Mouse (Mus musculus) neural tube, embryonic 15.5 days (tissue): Measurements from ENCODE around the gene Crygf. TPM values are rescaled to one million over a fixed set of nuclear protein-coding genes. Genes with fewer than 3 reads are reported as not detected.
"Not testable (repeated sequence)": the region's sequence is repeated elsewhere in the genome, so short reads cannot be mapped to it uniquely, and the experiment has no call there.

ENCODE experiments used
- ATAC-seq: fragments of 200-750 bp; cut with Nextera tagmentation; 2 replicates; pipeline ENCODE4 v1.8.0; 2017; ENCODE audit warnings: mild to moderate bottlenecking, moderate TSS enrichment, moderate library complexity; ENCODE audit not compliant: low FRiP score
- H3K27ac ChIP-seq: fragments of 300-500 bp; sonication (generic); replicated peaks from 2 replicates; pipeline ENCODE4 v1.5.1; 2015; ENCODE audit warnings: mild to moderate bottlenecking, inconsistent platforms
- H3K27me3 ChIP-seq: fragments of 300-500 bp; sonication (generic); replicated peaks from 2 replicates; pipeline ENCODE4 v1.6.1; 2015; ENCODE audit warnings: inconsistent platforms
- H3K36me3 ChIP-seq: fragments of 300-500 bp; sonication (generic); 2 replicates; pipeline ENCODE4 v1.6.1; 2015; ENCODE audit warnings: inconsistent platforms
- H3K4me1 ChIP-seq: fragments of 300-500 bp; sonication (generic); 2 replicates; pipeline ENCODE4 v1.6.1; 2015; ENCODE audit warnings: inconsistent platforms
- H3K4me2 ChIP-seq: fragments of 300-500 bp; sonication (generic); 2 replicates; pipeline ENCODE4 v1.6.1; 2015; ENCODE audit warnings: inconsistent platforms, mild to moderate bottlenecking, moderate library complexity
- H3K4me3 ChIP-seq: fragments of 300-500 bp; sonication (generic); replicated peaks from 2 replicates; pipeline ENCODE4 v1.5.1; 2015; ENCODE audit warnings: mild to moderate bottlenecking, inconsistent platforms
- H3K9ac ChIP-seq: fragments of 300-500 bp; sonication (generic); replicated peaks from 2 replicates; pipeline ENCODE4 v1.6.1; 2015; ENCODE audit warnings: mild to moderate bottlenecking, inconsistent platforms
- H3K9me3 ChIP-seq: fragments of 300-500 bp; sonication (generic); replicated peaks from 2 replicates; pipeline ENCODE4 v1.6.1; 2016; ENCODE audit warnings: inconsistent platforms
- WGBS: fragments of 180-500 bp; shearing (Covaris S2); methylation state at CpG from one replicate; pipeline ENCODE4 v1.1.7; 2015; ENCODE audit warnings: mixed read lengths; 5-methylcytosine and 5-hydroxymethylcytosine counted together
- polyA plus RNA-seq: library from polyadenylated mRNA; unstranded; fragments of >200 nt; fragmentation: Nextera tagmentation; extraction: Ambion mirVana; gene quantifications from 2 replicates; pipeline ENCODE4 v1.2.1, GENCODE M21; 2015

The Crygf gene
- not detected in 2 replicates for polyA plus RNA-seq

GRCm38 (mm10) chr1:65926294-65926693 lies at the start of gene Crygf:
Gene Crygf (plus strand): TSS chr1:65926520.
- H3K4me1 ChIP-seq, result no peaks in the 10 kb centered on the region
- no peaks in the 10 kb centered on the region for H3K9me3 ChIP-seq
- no peaks in the 10 kb centered on the region for H3K36me3 ChIP-seq
- H3K4me2 ChIP-seq, result no peak within 1 kb of the TSS
- no peak within 1 kb of the TSS for H3K4me3 ChIP-seq
- no peak within 1 kb of the TSS for H3K9ac ChIP-seq
- no peak within 1 kb of the TSS for H3K27ac ChIP-seq
- ATAC-seq, result no peak
- H3K27me3 ChIP-seq, result no peaks in the 10 kb centered on the region
- 63% methylated on average over 4 of the region's 4 CpGs for WGBS

- H3K36me3 ChIP-seq, result no peaks in the 10 kb centered on the region
- H3K9me3 ChIP-seq, result no peaks in the 10 kb centered on the region
- WGBS, result 42% methylated on average over 6 of the region's 6 CpGs
- H3K4me2 ChIP-seq, result no peak overlapping the region
- H3K4me3 ChIP-seq, result no peak overlapping the region
- no peak overlapping the region for H3K27ac ChIP-seq
- H3K9ac ChIP-seq, result no peak overlapping the region
- ATAC-seq, result no peak
- no peaks in the 10 kb centered on the region for H3K4me1 ChIP-seq
- no peaks in the 10 kb centered on the region for H3K27me3 ChIP-seq
Measured at GRCm38 (mm10) chr1:65925361-65926210, 734 bp upstream of the Crygf start.

GRCm38 (mm10) chr1:65926696-65927095 lies 376 bp downstream of the Crygf start:
- not testable (repeated sequence) for H3K27ac ChIP-seq, H3K4me1 ChIP-seq, H3K4me3 ChIP-seq, H3K9me3 ChIP-seq, H3K36me3 ChIP-seq, H3K9ac ChIP-seq, ATAC-seq, H3K27me3 ChIP-seq, H3K4me2 ChIP-seq
- 92% methylated on average over 11 of the region's 11 CpGs for WGBS

- H3K9me3 ChIP-seq, result no peaks in the 10 kb centered on the region
- no peak overlapping the region for H3K4me2 ChIP-seq
- no peak overlapping the region for H3K4me3 ChIP-seq
- H3K4me1 ChIP-seq, result no peaks in the 10 kb centered on the region
- WGBS, result 80% methylated on average over 2 of the region's 2 CpGs
- H3K36me3 ChIP-seq, result no peaks in the 10 kb centered on the region
- ATAC-seq, result no peak
- no peak overlapping the region for H3K27ac ChIP-seq
- H3K27me3 ChIP-seq, result no peaks in the 10 kb centered on the region
- no peak overlapping the region for H3K9ac ChIP-seq
Measured at GRCm38 (mm10) chr1:65930055-65930454, 3.7 kb downstream of the Crygf start.

- Histone ChIP-seq H3K27me3 (no peaks in the 10 kb centered on the region), H3K9me3 (no peaks in the 10 kb centered on the region), H3K4me1 (no peaks in the 10 kb centered on the region), H3K4me2 (no peak overlapping the region), H3K27ac (no peak overlapping the region), H3K4me3 (no peak overlapping the region), H3K36me3 (no peaks in the 10 kb centered on the region), H3K9ac (no peak overlapping the region)
- WGBS, result 88% methylated on average over 4 of the region's 4 CpGs
- no peak for ATAC-seq
Measured at GRCm38 (mm10) chr1:65932091-65932812, 5.9 kb downstream of the Crygf start.

Other genes with a start within 250 kb of the Crygf start
- gene Map2, start 248.8 kb downstream of the Crygf start, polyA plus RNA-seq, result 296 and 359 TPM in 2 replicates